Mouse (Mus musculus): ENCODE measurements at regions not wholly inside any gene's neighbourhood (a gene's known extent, or its start where the extent isn't known, plus 50 kb on each side); places are given as distances from the start of the nearest gene placed in this dataset.

GRCm38 (mm10) chr13:59242671-59243070 is 342.4 kb downstream of the Agtpbp1 start:
- no peaks in the 10 kb centered on the region for H3K4me1 ChIP-seq (ENCODE audit: control insufficient read depth, insufficient read depth, low read length)
- TF ChIP-seq POLR2A (IDR thresholded peaks at IDR 0.05; ENCODE audit: borderline replicate concordance, low read depth, low read length) (no peak), CTCF (IDR thresholded peaks at IDR 0.05; ENCODE audit: low read depth, low read length) (no peak)
- H3K4me3 ChIP-seq (ENCODE audit: insufficient read depth, low read length), result no peak overlapping the region
- no peak overlapping the region for H3K27ac ChIP-seq (ENCODE audit: insufficient read depth, low read depth, low read length)

- Histone ChIP-seq H3K4me3 (ENCODE audit: insufficient read depth, low read length) (no peak overlapping the region), H3K27ac (ENCODE audit: insufficient read depth, low read depth, low read length) (no peak overlapping the region), H3K4me1 (ENCODE audit: control insufficient read depth, insufficient read depth, low read length) (no peaks in the 10 kb centered on the region)
- TF ChIP-seq CTCF (IDR thresholded peaks at IDR 0.05; ENCODE audit: low read depth, low read length) (no peak), POLR2A (IDR thresholded peaks at IDR 0.05; ENCODE audit: borderline replicate concordance, low read depth, low read length) (no peak)
These were observed 346.3 kb downstream of the Agtpbp1 start for GRCm38 (mm10) chr13:59238696-59239095.

DNA sequence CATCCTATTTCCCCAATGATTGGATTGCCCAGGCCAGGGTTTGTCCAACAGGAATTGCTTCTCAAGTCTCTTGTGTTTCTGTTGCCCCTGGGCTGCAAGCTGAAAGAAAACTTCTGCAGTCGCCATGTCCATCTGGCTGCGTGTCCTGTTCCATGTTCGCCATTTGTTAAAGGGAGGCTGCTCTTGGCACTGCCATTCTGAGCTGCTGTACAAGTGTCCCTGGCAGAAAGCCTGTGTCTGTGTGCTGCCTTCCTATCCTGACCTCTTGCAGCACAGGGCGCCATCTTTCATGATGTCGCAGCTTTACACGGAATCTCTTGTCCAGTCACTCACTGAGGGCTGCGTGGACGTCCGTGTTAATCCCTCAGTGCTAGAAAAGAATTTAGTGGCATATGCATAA is 349.2 kb downstream of the Agtpbp1 start:
- Histone ChIP-seq H3K4me1 (ENCODE audit: control insufficient read depth, insufficient read depth, low read length) (no peaks in the 10 kb centered on the region), H3K27ac (ENCODE audit: insufficient read depth, low read depth, low read length) (no peak overlapping the region), H3K4me3 (ENCODE audit: insufficient read depth, low read length) (no peak overlapping the region)
- TF ChIP-seq CTCF (IDR thresholded peaks at IDR 0.05; ENCODE audit: low read depth, low read length) (no peak), POLR2A (IDR thresholded peaks at IDR 0.05; ENCODE audit: borderline replicate concordance, low read depth, low read length) (no peak)

GRCm38 (mm10) chr13:59229111-59229541 is 355.9 kb downstream of the Agtpbp1 start:
- no peaks in the 10 kb centered on the region for H3K4me1 ChIP-seq (ENCODE audit: control insufficient read depth, insufficient read depth, low read length)
- H3K4me3 ChIP-seq (ENCODE audit: insufficient read depth, low read length), result no peak overlapping the region
- TF ChIP-seq POLR2A (IDR thresholded peaks at IDR 0.05; ENCODE audit: borderline replicate concordance, low read depth, low read length), result no peak
- no peak for TF ChIP-seq CTCF (IDR thresholded peaks at IDR 0.05; ENCODE audit: low read depth, low read length)
- no peak overlapping the region for H3K27ac ChIP-seq (ENCODE audit: insufficient read depth, low read depth, low read length)

- H3K4me3 ChIP-seq (ENCODE audit: insufficient read depth, low read length), result no peak overlapping the region
- H3K27ac ChIP-seq (ENCODE audit: insufficient read depth, low read depth, low read length), result no peak overlapping the region
- TF ChIP-seq POLR2A (IDR thresholded peaks at IDR 0.05; ENCODE audit: borderline replicate concordance, low read depth, low read length) (no peak), CTCF (IDR thresholded peaks at IDR 0.05; ENCODE audit: low read depth, low read length) (no peak)
- H3K4me1 ChIP-seq (ENCODE audit: control insufficient read depth, insufficient read depth, low read length), result no peaks in the 10 kb centered on the region
These were observed 356.8 kb downstream of the Agtpbp1 start for GRCm38 (mm10) chr13:59228059-59228830.

- H3K4me1 ChIP-seq (ENCODE audit: control insufficient read depth, insufficient read depth, low read length), result no peaks in the 10 kb centered on the region
- no peak overlapping the region for H3K27ac ChIP-seq (ENCODE audit: insufficient read depth, low read depth, low read length)
- H3K4me3 ChIP-seq (ENCODE audit: insufficient read depth, low read length), result no peak overlapping the region
- TF ChIP-seq POLR2A (IDR thresholded peaks at IDR 0.05; ENCODE audit: borderline replicate concordance, low read depth, low read length) (no peak), CTCF (IDR thresholded peaks at IDR 0.05; ENCODE audit: low read depth, low read length) (no peak)
These were observed 357.4 kb downstream of the Agtpbp1 start for GRCm38 (mm10) chr13:59227523-59228058.

GRCm38 (mm10) chr13:59220587-59220986 is 364.4 kb downstream of the Agtpbp1 start:
- H3K4me3 ChIP-seq (ENCODE audit: insufficient read depth, low read length), result no peak overlapping the region
- H3K4me1 ChIP-seq (ENCODE audit: control insufficient read depth, insufficient read depth, low read length), result no peaks in the 10 kb centered on the region
- TF ChIP-seq CTCF (IDR thresholded peaks at IDR 0.05; ENCODE audit: low read depth, low read length) (no peak), POLR2A (IDR thresholded peaks at IDR 0.05; ENCODE audit: borderline replicate concordance, low read depth, low read length) (no peak)
- no peak overlapping the region for H3K27ac ChIP-seq (ENCODE audit: insufficient read depth, low read depth, low read length)

- H3K27ac ChIP-seq (ENCODE audit: insufficient read depth, low read depth, low read length), result no peak overlapping the region
- H3K4me1 ChIP-seq (ENCODE audit: control insufficient read depth, insufficient read depth, low read length), result no peaks in the 10 kb centered on the region
- no peak overlapping the region for H3K4me3 ChIP-seq (ENCODE audit: insufficient read depth, low read length)
- TF ChIP-seq CTCF (IDR thresholded peaks at IDR 0.05; ENCODE audit: low read depth, low read length) (0 out of 2 replicates have a peak, but pooled peaks have one; percentile 6), POLR2A (IDR thresholded peaks at IDR 0.05; ENCODE audit: borderline replicate concordance, low read depth, low read length) (no peak)
These were observed 364.9 kb downstream of the Agtpbp1 start for GRCm38 (mm10) chr13:59220156-59220555.

DNA sequence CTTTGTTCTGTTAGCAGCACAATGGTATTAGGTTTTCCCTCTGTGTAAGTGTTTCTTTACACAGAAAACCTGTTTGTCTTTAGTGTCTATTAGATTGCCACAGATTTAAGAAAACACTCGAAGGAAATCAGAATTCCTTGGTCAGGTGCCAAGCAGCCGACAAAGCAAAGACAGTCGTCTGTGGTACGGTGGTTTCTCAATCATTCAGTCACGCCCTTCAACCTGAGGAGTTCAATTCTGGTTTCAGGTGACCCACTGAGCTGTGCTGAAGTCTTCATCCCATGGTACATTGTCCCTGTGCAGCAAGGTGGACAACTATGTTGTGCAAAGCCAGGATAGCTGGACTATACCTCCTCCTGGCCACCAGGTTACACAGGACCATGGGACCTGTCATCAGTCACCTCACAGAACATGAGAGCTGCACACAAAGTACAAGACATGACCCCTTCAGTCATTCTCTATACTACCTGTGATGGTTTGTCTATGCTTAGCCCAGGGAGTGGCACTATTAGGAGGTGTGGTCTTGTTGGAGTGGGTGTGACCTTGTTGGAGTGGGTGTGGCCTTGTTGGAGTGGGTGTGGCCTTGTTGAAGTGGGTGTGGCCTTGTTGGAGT is 368.2 kb downstream of the Agtpbp1 start:
- Histone ChIP-seq H3K4me3 (ENCODE audit: insufficient read depth, low read length) (no peak overlapping the region), H3K4me1 (ENCODE audit: control insufficient read depth, insufficient read depth, low read length) (no peaks in the 10 kb centered on the region), H3K27ac (ENCODE audit: insufficient read depth, low read depth, low read length) (no peak overlapping the region)
- TF ChIP-seq CTCF (IDR thresholded peaks at IDR 0.05; ENCODE audit: low read depth, low read length), result no peak
- TF ChIP-seq POLR2A (IDR thresholded peaks at IDR 0.05; ENCODE audit: borderline replicate concordance, low read depth, low read length), result no peak

- Histone ChIP-seq H3K4me1 (ENCODE audit: control insufficient read depth, insufficient read depth, low read length) (no peaks in the 10 kb centered on the region), H3K4me3 (ENCODE audit: insufficient read depth, low read length) (no peak overlapping the region), H3K27ac (ENCODE audit: insufficient read depth, low read depth, low read length) (no peak overlapping the region)
- TF ChIP-seq POLR2A (IDR thresholded peaks at IDR 0.05; ENCODE audit: borderline replicate concordance, low read depth, low read length), result no peak
- no peak for TF ChIP-seq CTCF (IDR thresholded peaks at IDR 0.05; ENCODE audit: low read depth, low read length)
These were observed 372.7 kb downstream of the Agtpbp1 start for GRCm38 (mm10) chr13:59212296-59212701.

Measured in bone marrow macrophage, adult 2 months (primary cell).